Mouse (Mus musculus) monocyte, adult 2 months (primary cell): ENCODE data around the gene Ece1.
"Not testable (repeated sequence)": the region's sequence is repeated elsewhere in the genome, so short reads cannot be mapped to it uniquely, and the experiment has no call there.

Experiments used
- DNase-seq, 2 experiments: peaks; one replicate each; pipeline ENCODE4 v3.0.0; 2022; ENCODE audit warnings: low spot score in 2 of 2, low read depth in 1 of 2

The Ece1 gene

DNA sequence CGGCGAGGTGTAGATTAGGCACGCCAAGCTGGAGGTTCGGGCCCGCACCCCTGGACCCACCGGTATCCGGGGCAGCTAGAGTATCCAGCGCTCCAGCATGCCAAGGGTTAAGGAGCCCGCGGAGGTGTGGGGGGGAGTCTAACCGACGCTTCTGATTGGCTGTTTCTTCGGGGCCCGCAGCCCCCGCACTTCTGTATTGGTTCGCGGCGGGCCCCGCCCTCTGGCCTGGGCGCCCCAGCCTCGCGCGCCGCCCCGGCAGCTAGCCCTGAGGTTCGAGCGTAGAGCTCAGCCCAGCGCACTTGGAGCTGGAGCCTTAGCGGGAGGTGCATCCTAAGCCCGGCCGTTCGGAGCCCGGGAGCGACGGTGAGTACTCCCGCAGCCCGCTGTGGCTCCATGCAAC lies at the start of gene Ece1:
TSS of gene Ece1 (plus strand) at position 219 of the 400 bp plus-strand sequence.
- peak in 1 of 2 experiments; percentile 48 for DNase-seq

DNA sequence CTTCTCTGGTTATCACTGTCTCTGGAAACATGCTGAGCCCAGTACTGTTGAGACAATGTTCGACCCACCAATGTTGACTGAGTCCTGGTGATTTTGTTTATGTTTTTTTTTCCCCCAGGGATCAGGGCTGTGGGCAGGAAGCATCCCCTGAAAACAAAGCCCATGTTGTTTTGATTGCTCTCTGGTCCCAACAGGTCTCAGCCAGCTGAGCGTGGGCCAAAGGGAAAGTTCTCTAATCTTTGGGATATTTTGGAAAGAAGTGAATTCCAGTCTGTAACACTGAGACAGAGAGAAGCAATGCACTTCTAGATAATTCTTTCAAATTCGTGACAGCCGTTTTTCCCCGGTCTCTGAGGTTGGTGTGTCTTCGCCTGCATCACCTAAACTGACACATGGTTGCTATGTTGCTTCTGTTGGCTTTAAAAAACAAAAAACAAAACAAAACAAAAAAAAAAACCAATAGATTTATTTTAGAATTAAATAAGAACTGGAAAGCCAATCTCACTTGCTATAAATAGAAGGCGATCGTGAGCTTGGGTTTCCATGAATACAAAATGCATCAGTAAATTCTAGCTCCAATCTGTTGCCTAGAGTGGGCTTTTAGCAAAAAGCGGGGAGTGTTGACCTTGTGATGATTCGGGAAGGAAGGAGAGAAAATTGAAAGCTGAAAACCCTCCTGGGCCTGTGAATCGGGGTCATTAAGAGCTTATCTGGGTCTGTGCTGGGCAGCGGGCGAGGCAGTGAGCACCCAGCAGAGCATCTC lies 48.9 kb upstream of the Ece1 start:
- no peak for DNase-seq

DNA sequence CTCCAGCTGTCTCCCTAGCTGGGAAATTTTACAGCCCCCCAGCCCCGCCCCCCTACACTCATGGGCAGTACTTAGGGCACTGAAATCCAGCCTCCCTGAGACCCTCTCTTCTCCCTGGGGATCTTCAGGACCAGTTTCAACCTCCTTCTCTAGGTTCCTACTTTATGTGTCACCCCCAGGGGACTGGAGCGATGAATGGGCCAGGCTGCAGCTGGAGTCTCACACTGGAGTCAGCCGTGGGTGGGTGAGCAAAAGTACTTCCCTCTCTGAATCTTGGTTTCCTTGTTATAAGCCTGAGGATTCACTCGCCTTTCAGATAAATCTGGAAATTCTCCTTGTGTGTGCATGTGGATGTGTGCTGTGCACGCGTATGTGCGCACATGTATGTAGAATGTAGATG lies 47.9 kb upstream of the Ece1 start:
- DNase-seq = no peak

DNA sequence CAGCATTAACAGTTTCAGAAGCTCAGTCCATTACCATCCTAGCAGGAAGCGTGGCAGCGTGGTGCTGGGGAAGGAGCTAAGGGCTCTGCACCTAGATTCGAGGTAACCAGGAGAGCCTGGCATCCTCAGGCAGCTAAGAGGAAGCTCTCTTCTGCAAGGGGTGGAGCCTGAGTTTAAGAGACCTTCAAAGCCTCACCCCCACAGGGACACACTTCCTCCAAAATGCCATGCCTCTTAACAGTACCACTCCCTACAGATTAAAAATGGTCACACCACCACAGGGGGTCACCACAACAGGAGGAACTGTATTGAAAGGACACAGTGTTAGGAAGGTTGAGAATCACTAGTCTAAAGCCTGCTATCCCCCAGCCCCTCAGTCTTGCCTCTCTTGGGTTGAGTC lies 46.6 kb upstream of the Ece1 start:
- DNase-seq = peak in 1 of 2 experiments; percentile 8

DNA sequence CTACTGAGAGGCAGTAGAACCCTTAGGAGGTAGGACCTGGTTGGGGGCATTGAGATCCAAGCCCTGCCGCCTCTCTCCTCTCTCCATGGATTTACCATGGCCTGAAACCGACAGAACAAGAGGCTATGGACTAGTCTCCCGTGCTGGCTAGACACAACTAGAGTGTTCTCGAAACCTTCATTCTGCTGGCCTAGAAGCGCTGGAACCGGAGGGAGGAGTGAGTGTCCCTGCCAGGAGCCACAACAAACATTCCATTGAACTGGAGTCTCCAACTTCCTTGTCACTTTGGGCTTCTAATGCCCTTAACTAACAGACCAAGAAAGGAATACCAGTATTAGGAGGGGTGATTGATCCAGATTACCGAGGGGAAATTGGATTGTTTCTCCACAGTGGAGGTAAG lies 45.8 kb upstream of the Ece1 start:
- no peak for DNase-seq

DNA sequence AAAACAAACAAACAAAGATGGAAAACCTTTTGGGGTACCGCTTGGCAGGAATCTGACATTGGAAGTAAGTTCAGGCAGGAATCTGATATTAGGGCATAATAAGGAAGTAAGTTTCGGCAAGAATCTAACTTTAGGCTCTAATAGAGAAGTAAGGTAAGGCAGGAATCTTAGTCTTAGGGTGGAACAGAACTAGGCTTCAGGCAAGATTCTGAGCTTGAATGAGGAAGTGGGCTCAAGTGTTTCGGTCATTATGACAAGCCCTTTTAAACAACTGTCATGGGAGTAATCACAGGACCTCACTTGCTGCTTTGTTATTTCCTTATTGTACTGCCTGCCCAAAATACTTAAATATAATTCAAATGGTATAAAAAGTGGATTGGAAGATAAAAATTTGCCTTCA lies 43.7 kb upstream of the Ece1 start:
- DNase-seq = no peak

DNA sequence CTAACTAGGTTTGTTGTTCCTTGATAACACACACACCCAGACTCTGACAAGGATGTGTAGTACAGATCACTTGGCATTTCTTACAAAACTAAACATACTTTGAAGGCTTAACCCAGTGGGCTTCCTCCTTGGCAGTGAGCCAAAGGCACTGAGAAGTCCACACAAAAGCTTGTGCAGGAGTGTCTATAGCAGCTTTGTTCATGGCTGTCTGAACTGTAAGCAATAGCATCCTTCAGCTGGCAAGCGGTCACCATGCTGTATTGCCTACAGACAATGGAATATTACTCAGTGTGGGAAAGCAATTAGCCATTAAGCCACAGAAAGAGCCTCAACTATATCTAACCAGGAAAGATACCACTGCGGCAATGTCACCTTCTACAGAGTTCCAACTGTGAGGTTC lies 42.5 kb upstream of the Ece1 start:
- DNase-seq = no peak

DNA sequence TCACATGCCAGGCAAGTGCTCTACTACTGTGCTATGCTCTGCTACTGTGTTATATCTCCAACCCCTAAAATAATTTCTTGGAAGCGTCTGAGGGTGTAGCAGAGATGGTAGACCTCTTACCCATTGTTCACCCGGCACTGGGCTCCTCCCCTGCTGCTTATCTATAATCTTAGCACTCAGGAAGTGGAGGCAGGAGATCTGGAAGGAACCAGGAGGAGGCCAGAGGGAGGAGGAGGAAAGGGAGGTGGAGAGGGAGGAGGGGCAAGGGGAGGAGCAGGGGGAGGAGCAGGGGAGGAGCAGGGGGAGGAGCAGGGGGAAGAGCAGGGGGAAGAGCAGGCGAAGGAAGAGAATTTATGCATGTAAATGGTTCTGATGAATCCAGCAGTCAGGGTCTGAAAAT lies 41.3 kb upstream of the Ece1 start:
- DNase-seq = no peak

DNA sequence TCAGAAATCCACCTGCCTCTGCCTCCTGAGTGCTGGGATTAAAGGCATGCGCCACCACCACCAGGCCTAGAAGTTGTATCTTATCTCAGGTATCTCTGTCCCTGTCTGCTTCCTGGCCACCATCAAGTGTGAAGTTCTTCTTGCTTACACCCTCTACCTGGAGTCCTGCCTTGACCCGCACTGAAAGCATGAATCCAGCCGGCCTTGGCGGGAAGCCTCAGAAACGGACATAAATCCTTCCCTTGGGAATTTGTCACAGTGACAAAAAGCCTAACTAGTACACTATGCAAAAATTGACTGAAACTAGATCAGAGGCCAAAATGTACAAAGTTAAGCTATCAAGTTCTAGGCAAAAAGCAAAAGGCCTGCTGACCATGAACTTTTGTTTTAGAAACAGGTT lies 39.5 kb upstream of the Ece1 start:
- DNase-seq = no peak

DNA sequence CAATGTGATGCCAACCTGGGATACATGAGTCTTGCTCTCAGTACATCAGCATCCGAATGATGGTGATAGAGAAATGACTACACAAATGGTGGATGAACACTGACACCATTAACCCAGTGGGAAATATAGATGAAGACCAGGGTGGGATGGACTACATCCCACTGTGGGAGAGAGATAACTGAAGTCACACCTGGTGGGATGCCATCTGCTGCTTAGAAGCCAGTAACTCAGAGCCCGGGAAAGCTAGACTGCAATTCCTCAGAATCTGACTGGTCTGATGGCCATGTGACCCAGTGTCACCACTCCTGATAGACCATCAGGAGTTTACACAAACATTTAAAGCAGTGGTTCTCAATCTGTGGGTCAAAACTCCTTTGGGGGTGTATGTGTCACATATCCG lies 38.5 kb upstream of the Ece1 start:
- no peak for DNase-seq

DNA sequence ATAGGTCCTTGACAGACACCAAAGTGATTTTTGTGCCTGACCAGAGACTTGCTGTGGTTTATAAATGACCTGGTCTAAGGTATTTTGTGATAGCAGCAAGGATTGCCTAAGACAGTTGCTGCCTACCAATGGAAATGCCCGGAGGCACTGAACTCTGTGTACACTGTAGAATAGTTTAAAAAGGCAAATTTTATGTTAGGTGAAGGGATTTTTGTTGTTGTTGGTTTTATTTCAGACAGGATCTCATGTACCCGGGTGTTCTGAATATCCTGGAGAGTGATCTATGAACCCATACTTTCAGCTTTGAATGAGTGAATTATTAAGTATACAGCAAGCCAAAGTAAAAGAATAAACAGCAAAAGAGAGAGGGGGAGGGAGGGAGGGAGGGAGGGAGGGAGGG lies 37.2 kb upstream of the Ece1 start:
- no peak for DNase-seq

DNA sequence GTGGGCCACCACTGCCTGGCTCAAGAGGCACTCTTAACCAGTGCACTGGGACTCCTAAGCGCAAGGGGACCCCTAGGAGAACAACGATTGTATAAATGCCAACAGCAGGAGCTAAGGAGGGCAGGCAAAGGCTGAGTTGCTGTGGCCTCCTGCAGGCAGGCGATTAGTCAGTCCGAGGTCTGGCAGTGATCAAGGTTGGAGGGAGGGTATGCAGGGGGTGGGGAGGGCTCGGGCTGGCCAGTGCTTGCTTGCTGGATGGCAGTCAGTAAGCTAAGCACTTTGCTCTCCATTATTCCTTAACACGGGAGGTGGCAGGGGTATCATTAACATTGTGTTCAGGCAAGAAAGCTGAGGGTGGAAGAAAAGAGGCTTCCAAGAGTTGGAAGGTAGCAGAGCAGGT lies 31.7 kb upstream of the Ece1 start:
- DNase-seq = no peak

DNA sequence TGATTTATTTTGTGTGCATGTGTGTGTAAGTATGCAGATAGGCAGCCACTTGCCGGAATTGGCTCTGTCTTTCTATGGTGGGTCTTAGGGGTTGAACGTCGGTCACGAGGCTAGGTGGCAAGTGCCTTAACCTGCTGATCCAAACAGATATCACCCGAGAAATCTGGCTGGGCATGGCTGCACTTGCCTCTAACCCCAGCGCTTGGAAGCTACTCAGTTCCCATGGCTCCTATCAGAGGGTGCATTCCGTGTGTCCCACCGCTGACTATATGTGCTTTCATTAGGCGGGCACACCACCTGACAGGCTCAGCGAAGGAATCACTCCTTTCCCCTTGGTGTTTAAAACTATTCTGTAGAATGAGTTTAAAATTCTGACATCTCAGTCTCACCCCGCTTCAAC lies 30.4 kb upstream of the Ece1 start:
- DNase-seq = no peak

DNA sequence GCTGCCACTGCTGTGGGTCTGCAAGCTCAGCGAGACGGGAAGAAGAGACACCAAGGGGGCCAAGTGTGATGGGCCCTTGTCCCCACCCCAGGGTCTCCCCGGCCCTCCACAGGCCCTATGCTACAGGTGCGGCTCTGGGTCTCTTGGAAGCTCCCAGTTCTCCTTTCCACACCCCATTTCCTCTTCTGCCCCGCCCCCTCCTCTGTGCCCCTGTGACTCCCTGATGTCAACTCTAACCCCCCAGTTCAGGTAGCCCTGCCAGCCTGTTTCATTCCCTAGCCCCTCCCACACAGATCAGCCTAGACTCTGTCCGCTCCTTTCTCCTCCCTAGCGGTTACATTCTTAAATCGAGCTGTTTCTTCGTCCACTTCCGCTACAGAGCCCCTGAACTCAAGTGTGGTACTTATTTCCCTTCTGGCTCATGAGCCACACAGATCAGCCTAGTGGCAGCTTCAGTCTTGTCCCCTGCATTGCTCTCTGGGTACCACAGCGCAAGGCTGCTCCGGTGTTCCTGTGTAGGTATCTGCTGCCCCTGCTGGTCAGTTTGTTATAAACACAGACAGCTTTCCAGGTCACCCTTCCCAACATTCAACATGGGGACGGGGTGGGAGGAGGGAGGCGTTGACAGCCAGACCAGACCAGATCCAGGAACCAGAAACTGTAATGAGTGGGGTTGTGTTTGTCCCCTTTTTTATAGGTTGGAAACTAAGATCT lies 26.3 kb upstream of the Ece1 start:
- no peak for DNase-seq

DNA sequence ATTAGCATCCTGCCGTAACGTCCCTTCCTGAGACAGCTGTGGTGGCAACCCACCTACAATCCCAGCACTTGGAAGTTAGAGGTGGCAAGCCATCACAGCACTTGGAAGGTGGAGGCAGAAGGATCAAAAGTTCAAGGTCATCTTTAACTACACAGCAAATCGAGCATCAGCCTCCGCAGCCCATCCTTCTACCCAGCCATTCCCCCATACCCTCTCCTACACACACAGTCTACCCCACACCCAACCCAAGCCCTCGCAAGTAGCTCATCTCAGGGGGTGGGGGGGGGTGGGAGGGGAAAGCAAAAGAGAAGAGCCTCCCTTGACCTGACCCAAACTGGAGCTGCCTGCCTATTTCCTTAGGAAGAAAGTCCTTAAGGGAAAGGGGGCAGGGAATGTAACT lies 25.3 kb upstream of the Ece1 start:
- no peak for DNase-seq

DNA sequence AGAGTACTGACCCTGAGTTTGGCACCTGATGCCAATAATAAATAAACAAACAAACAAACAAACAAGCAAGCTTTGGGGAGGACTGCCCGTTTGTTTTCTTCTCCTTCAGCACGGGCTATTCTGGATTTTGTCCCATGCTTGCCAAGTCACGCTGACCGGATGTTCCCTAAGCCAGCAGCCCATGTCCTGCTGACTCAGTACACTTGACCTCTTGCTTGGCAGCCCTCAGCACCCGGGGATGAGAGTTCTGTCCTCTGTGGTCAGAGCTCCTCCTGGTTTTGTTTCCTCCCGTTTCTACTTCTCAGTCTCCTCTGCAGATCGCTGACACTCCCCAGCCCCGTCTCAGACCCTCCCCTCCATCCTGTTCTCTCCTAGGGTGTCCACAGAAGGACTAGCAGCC lies 24.2 kb upstream of the Ece1 start:
- no peak for DNase-seq

DNA sequence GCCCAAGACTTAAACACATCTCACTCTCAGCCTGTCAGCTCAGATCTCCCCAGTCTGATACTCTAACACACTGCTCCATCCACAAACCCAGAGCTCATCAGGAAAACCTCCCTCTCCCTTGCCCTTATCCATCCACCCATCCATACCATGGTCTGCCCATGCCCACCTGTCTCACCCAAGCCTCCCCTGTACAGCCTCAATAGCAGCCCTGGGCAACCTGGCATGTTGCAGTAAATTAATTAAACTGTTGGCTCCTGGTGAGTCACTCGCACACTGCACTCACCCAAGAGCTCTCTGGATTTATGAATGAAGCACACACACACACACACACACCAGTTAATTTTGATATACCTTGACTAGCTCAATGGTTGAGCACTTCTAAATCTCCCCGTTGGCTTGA lies 23.2 kb upstream of the Ece1 start:
- DNase-seq = no peak

DNA sequence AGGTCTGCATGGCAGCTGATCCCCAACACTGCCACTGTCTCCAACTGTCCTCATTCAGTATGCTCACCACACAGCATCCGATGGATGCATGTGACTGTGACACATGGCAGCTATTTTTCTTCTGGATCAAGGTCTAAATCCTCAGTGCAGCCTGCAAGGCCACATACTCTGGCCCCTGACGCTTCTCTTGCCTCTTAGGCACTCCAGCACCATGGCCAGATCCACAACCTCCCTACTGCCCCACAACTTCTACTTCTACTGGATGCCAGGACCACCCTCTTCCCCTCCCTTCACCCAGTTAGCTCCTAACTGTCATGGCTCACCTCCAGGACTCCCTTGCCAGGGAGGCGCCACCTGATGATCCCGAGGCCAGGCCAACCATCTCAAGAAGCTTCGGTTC lies 22.6 kb upstream of the Ece1 start:
- DNase-seq = no peak

DNA sequence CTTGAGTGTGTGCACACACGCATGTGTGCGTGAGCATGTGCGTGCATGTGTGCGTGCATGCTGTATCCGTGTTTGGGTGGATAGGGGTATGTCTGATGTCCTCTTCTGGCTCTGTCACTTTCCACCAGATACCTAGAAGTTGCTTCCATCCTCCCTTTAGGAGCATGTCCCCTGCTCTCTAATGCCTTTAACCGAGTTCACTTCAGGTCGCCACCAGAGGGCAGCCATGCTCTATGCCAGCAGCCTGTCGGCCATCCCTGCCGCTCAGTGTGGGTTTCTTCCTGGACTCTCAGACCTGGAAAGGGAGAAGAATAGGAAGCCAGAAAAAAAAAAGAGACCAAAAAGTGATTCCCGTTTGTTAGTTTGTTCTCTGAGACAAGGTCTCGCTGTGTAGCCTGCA lies 17.4 kb upstream of the Ece1 start:
- no peak for DNase-seq

DNA sequence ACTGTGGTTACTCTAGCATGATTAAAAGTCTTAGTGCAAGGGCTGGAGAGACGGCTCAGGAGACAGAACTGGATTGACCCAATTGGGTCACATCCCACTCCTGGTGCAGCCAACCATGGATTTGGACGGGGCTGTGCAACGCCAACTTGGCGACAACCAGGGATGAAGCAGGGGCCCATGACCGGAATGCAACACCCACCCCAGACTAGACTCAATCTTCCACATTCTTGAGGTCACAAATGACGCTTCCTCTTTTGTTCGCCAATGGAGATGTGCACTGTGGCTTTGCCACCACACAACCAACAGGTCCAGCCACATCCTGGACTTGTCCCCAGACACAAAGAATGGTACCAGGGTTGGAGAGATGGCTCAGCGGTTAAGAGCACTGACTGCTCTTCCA lies 14.4 kb upstream of the Ece1 start:
- DNase-seq = not testable (repeated sequence)

DNA sequence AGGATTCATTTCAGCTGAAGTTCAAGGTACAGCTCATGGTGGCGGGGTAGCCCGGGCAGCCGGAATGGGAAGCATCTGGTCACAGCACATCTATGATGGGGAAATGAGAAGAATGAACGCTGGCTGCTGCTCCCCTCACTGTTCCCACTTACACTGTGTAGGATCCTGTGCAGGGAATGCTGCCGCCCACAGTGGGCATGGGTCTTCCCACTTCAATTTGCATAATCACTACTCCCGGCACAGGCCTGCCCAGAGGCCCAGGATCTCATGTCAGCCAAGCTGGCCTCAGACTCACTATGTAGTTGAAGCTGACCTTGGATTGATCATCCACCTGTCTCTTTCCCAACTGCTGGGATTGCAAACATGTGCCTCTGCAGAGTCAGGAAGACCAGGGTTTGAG lies 11.9 kb upstream of the Ece1 start:
- DNase-seq = no peak

DNA sequence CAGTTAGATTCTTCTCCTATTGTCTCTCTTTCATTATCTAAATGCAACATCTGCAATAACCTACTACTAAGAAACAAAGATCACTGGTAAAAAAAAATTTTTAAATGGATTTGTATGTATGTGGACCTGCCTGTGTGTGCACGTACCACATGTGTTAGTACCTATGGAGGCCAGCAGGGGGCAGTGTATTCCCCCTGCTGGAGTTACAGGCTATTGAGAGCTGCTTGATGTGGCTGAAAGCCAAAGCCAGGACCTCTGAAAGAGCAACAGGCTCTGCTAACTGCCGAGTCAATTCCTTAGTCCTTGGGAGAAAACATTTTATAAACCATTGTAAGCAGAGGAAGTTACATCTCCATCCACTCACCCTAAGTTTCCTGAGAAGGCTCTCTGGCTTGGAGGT lies 10.6 kb upstream of the Ece1 start:
- DNase-seq = no peak

DNA sequence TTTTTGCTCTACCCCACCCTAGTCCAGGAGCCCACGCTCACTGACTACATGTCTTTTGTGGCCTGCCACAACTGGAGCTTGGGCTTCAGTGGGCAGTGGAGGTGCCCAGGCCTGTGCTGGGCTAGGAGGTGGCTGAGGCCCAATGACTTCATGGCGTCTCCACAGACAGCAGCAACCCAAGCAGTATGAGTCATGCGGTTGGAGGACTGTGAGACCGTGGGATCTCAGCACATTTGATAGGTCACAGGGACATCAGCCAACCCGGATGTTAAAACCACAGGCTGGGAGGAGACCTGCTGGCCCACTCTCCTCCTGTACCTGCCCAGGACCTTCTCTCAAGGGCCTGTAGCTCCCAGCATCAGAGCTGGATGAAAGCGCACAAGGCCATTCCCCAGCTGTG lies 8.2 kb upstream of the Ece1 start:
- no peak for DNase-seq
